Mouse (Mus musculus) kidney, embryonic 16.5 days (tissue): ENCODE results near the gene 2310050C09Rik. TPM values are rescaled to one million over a fixed set of nuclear protein-coding genes. Genes with fewer than 3 reads are reported as not detected.

ENCODE experiments used
- ATAC-seq: fragments of 200-750 bp; cut with Nextera tagmentation; 2 replicates; pipeline ENCODE4 v1.8.0; 2017; ENCODE audit warnings: moderate TSS enrichment; ENCODE audit not compliant: low FRiP score, low TSS enrichment
- H3K27ac ChIP-seq: fragments of 300-500 bp; sonication (generic); 2 replicates; pipeline ENCODE4 v1.5.1; 2014; ENCODE audit warnings: low read length
- H3K27me3 ChIP-seq: fragments of 300-500 bp; sonication (generic); 2 replicates; pipeline ENCODE4 v1.6.1; 2014; ENCODE audit warnings: low read length, control low read depth, mixed read lengths; ENCODE audit not compliant: insufficient read depth
- H3K36me3 ChIP-seq: fragments of 300-500 bp; sonication (generic); 2 replicates; pipeline ENCODE4 v1.6.1; 2014; ENCODE audit warnings: low read length, control low read depth, mixed read lengths; ENCODE audit not compliant: insufficient read depth
- H3K4me1 ChIP-seq: fragments of 300-500 bp; sonication (generic); 2 replicates; pipeline ENCODE4 v1.6.1; 2014; ENCODE audit warnings: low read length, control low read depth, mixed read lengths; ENCODE audit not compliant: insufficient read depth
- H3K4me2 ChIP-seq: fragments of 300-500 bp; sonication (generic); replicated peaks from 2 replicates; pipeline ENCODE4 v1.6.1; 2014; ENCODE audit warnings: low read depth, low read length
- H3K4me3 ChIP-seq: fragments of 300-500 bp; sonication (generic); 2 replicates; pipeline ENCODE4 v1.5.1; 2014; ENCODE audit warnings: mild to moderate bottlenecking, low read length
- H3K9ac ChIP-seq: fragments of 300-500 bp; sonication (generic); replicated peaks from 2 replicates; pipeline ENCODE4 v1.6.1; 2014; ENCODE audit warnings: low read length
- H3K9me3 ChIP-seq: fragments of 300-500 bp; sonication (generic); 2 replicates; pipeline ENCODE4 v1.6.1; 2016; ENCODE audit warnings: low read length, control low read depth
- WGBS: fragments of 180-500 bp; shearing (Covaris S2); extraction: QIAGEN DNeasy Blood & Tissue Kit; methylation state at CpG from one replicate; pipeline ENCODE4 v1.1.7; 2014; 5-methylcytosine and 5-hydroxymethylcytosine counted together
- polyA plus RNA-seq: library from polyadenylated mRNA; unstranded; fragments of >200 nt; fragmentation: Nextera tagmentation; extraction: Ambion mirVana; gene quantifications from 2 replicates; pipeline ENCODE4 v1.2.1, GENCODE M21; 2015

Gene 2310050C09Rik
- polyA plus RNA-seq: not detected in 2 replicates

DNA sequence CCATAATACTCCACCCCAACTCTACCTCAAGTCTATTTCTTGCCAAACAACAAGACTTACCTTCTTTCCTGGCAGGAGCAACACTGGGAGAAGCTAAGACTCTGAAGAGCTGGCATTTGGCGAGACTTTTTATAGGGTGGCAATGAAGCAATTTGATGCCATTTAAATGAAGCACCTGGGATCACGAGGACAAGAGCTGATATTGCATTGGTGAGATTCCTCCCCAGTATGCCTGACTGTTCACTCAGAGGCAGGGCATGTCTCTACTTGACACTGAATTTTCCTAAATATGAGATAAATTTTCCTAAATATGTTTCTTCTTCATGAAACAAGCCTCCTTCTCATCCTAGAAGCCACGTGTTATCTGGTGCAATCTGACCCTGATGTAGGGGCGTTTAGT lies at the start of gene 2310050C09Rik:
2310050C09Rik (minus strand) TSS at position 101 of the 400 bp plus-strand sequence.
- H3K4me3 ChIP-seq: no peak within 1 kb of the TSS
- no peaks in the 10 kb centered on the region for H3K36me3 ChIP-seq
- H3K27ac ChIP-seq: no peak within 1 kb of the TSS
- no peaks in the 10 kb centered on the region for H3K9me3 ChIP-seq
- ATAC-seq: no peak
- no peak within 1 kb of the TSS for H3K4me2 ChIP-seq
- no peaks in the 10 kb centered on the region for H3K27me3 ChIP-seq
- no peaks in the 10 kb centered on the region for H3K4me1 ChIP-seq
- H3K9ac ChIP-seq: no peak within 1 kb of the TSS
- 56% methylated on average over 4 of the region's 4 CpGs for WGBS

- H3K27me3 ChIP-seq: no peaks in the 10 kb centered on the region
- no peak overlapping the region for H3K4me3 ChIP-seq
- H3K36me3 ChIP-seq: no peaks in the 10 kb centered on the region
- 24% methylated on average over 4 of the region's 4 CpGs for WGBS
- no peak overlapping the region for H3K27ac ChIP-seq
- no peak for ATAC-seq
- H3K9me3 ChIP-seq: no peaks in the 10 kb centered on the region
- H3K4me1 ChIP-seq: no peaks in the 10 kb centered on the region
- H3K9ac ChIP-seq: no peak overlapping the region
- H3K4me2 ChIP-seq: no peak overlapping the region
Observed at GRCm38 (mm10) chr3:92907571-92907970, 37.6 kb upstream of the 2310050C09Rik start.

DNA sequence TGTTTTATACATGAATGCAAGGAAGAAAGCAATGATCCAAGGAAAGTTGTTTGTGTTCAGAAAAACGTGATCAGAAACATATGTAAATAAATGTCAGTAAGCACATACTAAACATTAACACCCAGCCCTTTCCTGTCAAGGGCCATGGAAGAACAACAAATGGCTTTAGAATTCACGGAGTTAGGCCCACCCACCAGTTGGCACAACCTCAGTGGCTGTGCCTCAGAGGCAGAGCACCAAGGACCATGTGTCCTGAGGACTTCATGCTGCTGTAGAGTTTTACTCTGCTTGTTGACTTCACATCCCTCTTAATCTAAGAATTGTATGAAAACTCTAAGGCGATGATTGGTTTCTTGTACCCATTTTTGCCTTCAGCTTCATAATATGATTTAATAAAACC lies 35.2 kb upstream of the 2310050C09Rik start:
- Histone ChIP-seq H3K27me3 (no peaks in the 10 kb centered on the region), H3K4me3 (no peak overlapping the region), H3K9ac (no peak overlapping the region), H3K27ac (no peak overlapping the region), H3K9me3 (no peaks in the 10 kb centered on the region), H3K4me1 (no peaks in the 10 kb centered on the region), H3K4me2 (no peak overlapping the region), H3K36me3 (no peaks in the 10 kb centered on the region)
- ATAC-seq: no peak
- WGBS: 49% methylated on average over 3 of the region's 3 CpGs

GRCm38 (mm10) chr3:92903640-92904039 lies 33.6 kb upstream of the 2310050C09Rik start:
- no peak; the same call in 1 of the 2 replicates for ATAC-seq
- Histone ChIP-seq H3K4me1 (no peaks in the 10 kb centered on the region), H3K4me3 (no peak overlapping the region), H3K27me3 (no peaks in the 10 kb centered on the region), H3K27ac (no peak overlapping the region), H3K9ac (no peak overlapping the region), H3K9me3 (no peaks in the 10 kb centered on the region), H3K36me3 (no peaks in the 10 kb centered on the region), H3K4me2 (no peak overlapping the region)
- 34% methylated on average over 4 of the region's 4 CpGs for WGBS

DNA sequence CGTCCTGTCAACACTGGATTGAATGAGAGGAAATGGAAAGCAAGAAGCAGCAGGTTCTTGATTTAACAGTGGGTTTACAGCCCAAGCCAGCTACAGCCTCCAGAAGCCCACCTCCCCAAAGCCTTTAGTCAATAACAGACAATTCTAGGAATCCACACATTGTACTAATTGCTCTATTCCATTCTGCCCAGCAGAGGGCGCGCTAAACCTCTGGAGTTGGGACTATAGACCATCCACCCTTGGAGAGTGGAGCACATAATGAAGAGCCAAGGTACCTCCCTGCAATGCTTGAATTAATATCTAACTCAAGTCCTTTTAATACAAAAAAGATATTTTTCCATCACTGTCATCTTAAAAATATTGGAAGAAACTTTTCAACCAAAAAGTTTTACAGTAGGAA lies 33.0 kb upstream of the 2310050C09Rik start:
- 24% methylated on average over 3 of the region's 3 CpGs for WGBS
- no peak overlapping the region for H3K4me3 ChIP-seq
- H3K9ac ChIP-seq: no peak overlapping the region
- ATAC-seq: no peak
- no peaks in the 10 kb centered on the region for H3K9me3 ChIP-seq
- no peaks in the 10 kb centered on the region for H3K36me3 ChIP-seq
- H3K27ac ChIP-seq: no peak overlapping the region
- H3K4me1 ChIP-seq: no peaks in the 10 kb centered on the region
- H3K27me3 ChIP-seq: no peaks in the 10 kb centered on the region
- H3K4me2 ChIP-seq: no peak overlapping the region

- H3K4me3 ChIP-seq: no peak overlapping the region
- H3K36me3 ChIP-seq: no peaks in the 10 kb centered on the region
- no peak overlapping the region for H3K4me2 ChIP-seq
- no peaks in the 10 kb centered on the region for H3K27me3 ChIP-seq
- no peak overlapping the region for H3K27ac ChIP-seq
- no peak for ATAC-seq
- H3K9me3 ChIP-seq: no peaks in the 10 kb centered on the region
- H3K4me1 ChIP-seq: no peaks in the 10 kb centered on the region
- no peak overlapping the region for H3K9ac ChIP-seq
- 54% methylated on average over 1 of the region's 1 CpGs for WGBS
Observed at GRCm38 (mm10) chr3:92894489-92894888, 24.5 kb upstream of the 2310050C09Rik start.

DNA sequence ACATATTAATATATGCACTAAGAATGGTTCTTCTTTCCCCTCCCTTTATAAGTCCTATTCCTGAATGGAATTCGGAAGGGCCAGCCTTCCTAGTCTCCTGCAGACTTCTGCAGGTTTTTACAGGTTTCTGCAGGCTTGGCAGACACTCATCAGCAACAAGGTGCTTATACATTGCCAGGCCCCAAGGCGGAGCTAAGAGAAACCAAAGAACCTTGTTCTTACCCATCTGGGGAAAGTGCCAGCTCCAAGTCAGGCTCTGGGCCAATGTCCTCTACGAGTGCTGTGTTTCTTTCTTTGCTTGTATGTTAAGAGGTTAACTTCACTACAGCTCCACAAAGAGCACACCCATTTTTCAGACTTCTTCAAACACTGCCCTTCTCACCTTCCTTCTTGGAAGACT lies 24.0 kb upstream of the 2310050C09Rik start:
- Histone ChIP-seq H3K9me3 (no peaks in the 10 kb centered on the region), H3K9ac (no peak overlapping the region), H3K4me3 (no peak overlapping the region), H3K36me3 (no peaks in the 10 kb centered on the region), H3K4me2 (no peak overlapping the region), H3K4me1 (no peaks in the 10 kb centered on the region), H3K27ac (no peak overlapping the region), H3K27me3 (no peaks in the 10 kb centered on the region)
- 60% methylated on average over 3 of the region's 3 CpGs for WGBS
- ATAC-seq: no peak

- no peaks in the 10 kb centered on the region for H3K4me1 ChIP-seq
- H3K9me3 ChIP-seq: no peaks in the 10 kb centered on the region
- no peak overlapping the region for H3K4me3 ChIP-seq
- no peak overlapping the region for H3K27ac ChIP-seq
- WGBS: 88% methylated on average over 3 of the region's 3 CpGs
- no peak for ATAC-seq
- no peaks in the 10 kb centered on the region for H3K36me3 ChIP-seq
- no peak overlapping the region for H3K9ac ChIP-seq
- no peak overlapping the region for H3K4me2 ChIP-seq
- no peaks in the 10 kb centered on the region for H3K27me3 ChIP-seq
Observed at GRCm38 (mm10) chr3:92874180-92874579, 4.2 kb upstream of the 2310050C09Rik start.

GRCm38 (mm10) chr3:92851186-92851585 lies 18.8 kb downstream of the 2310050C09Rik start, which contains the start of gene Lce1l:
Lce1l (minus strand) TSS chr3:92851286.
- 81% methylated on average over 3 of the region's 3 CpGs for WGBS
- Histone ChIP-seq H3K4me1 (no peaks in the 10 kb centered on the region), H3K4me2 (no peak within 1 kb of the TSS), H3K4me3 (no peak within 1 kb of the TSS), H3K36me3 (no peaks in the 10 kb centered on the region), H3K9ac (no peak within 1 kb of the TSS), H3K27ac (no peak within 1 kb of the TSS), H3K9me3 (no peaks in the 10 kb centered on the region), H3K27me3 (no peaks in the 10 kb centered on the region)
- no peak for ATAC-seq

DNA sequence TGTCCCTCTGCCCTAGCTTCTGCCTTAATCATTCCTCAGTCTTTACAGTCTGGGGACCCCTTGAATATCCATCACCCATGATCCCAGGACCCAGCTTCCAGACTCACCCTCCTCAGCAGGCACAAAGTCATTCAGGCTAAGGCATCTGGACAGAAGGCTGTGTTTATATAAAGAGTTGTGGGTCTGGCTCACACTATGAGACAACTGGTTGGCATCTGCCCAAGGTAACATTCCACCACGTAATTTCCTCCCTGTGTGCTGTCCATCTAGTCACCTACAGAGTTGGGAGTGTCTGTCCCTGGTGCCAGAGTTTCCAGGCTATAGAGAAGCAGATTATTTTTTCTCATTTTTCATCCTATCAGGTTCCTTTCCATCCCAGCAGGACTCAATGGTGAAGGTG lies 42.9 kb downstream of the 2310050C09Rik start, which contains the start of gene Kprp:
Kprp (minus strand) TSS at position 140 of the 400 bp plus-strand sequence.
- Histone ChIP-seq H3K27ac (no peak within 1 kb of the TSS), H3K36me3 (no peaks in the 10 kb centered on the region), H3K27me3 (no peaks in the 10 kb centered on the region), H3K9me3 (no peaks in the 10 kb centered on the region), H3K4me1 (no peaks in the 10 kb centered on the region), H3K4me3 (no peak within 1 kb of the TSS), H3K4me2 (no peak within 1 kb of the TSS), H3K9ac (no peak within 1 kb of the TSS)
- WGBS: 39% methylated on average over 1 of the region's 1 CpGs
- no peak for ATAC-seq
